12 mouse cellular contexts compared by ENCODE assay signal in genomic region chr4:100811057-100811695, GRCm38 (mm10). TPM values are rescaled to one million over a fixed set of nuclear protein-coding genes. Genes with fewer than 3 reads are reported as not detected.
DNase-seq lines count a peak whose midpoint lies in the region; ATAC-seq and TF ChIP-seq lines count a peak whose summit lies in the region.
"Had no signal": no experiment of that assay in that cellular context is flagged by ENCODE, and none has a peak within 500 bp of the region (broad histone marks: within the 10 kb centered on the region; RNA-seq: fewer than 3 reads in every experiment).

No protein-coding gene starts in this region.

- 0 out of 2 replicates have a peak overlapping the region, but pooled peaks have one; percentile 34 for H3K27ac ChIP-seq in kidney, embryonic 14.5 days (ENCODE audit: low read depth, low read length)
- no peak overlapping the region for H3K27ac ChIP-seq in stomach, embryonic 14.5 days (ENCODE audit: low read length)
- no peak overlapping the region for H3K27ac ChIP-seq in stomach, postnatal 0 days (replicated peaks)
- H3K27ac ChIP-seq in hindbrain, embryonic 15.5 days (replicated peaks): 0 out of 2 replicates have a peak overlapping the region, but pooled peaks have one; percentile 1
- H3K27ac ChIP-seq: embryonic facial prominence, embryonic 12.5 days; limb, embryonic 12.5 days had no signal

- 27% methylated on average over 5 of the region's 5 CpGs for WGBS in kidney, embryonic 14.5 days
- 27% methylated on average over 5 of the region's 5 CpGs for WGBS in stomach, embryonic 14.5 days
- 34% methylated on average over 5 of the region's 5 CpGs for WGBS in stomach, postnatal 0 days
- 18% methylated on average over 5 of the region's 5 CpGs for WGBS in hindbrain, embryonic 15.5 days

- H3K4me3 ChIP-seq in kidney, embryonic 14.5 days (ENCODE audit: low read length): no peak overlapping the region
- H3K4me3 ChIP-seq in stomach, embryonic 14.5 days (ENCODE audit: low read depth, low read length): no peak overlapping the region
- no peak overlapping the region for H3K4me3 ChIP-seq in stomach, postnatal 0 days (ENCODE audit: low read depth, low read length)
- H3K4me3 ChIP-seq in hindbrain, embryonic 15.5 days: no peak overlapping the region
- H3K4me3 ChIP-seq: embryonic facial prominence, embryonic 12.5 days; limb, embryonic 12.5 days had no signal

- no peak for TF ChIP-seq CTCF in stomach, postnatal 0 days (IDR thresholded peaks at IDR 0.05; ENCODE audit: low read depth)

- H3K36me3 ChIP-seq in kidney, embryonic 14.5 days (ENCODE audit: control insufficient read depth, insufficient read depth, low read length): no peaks in the 10 kb centered on the region
- H3K36me3 ChIP-seq in stomach, embryonic 14.5 days (ENCODE audit: control insufficient read depth, insufficient read depth, low read length): no peaks in the 10 kb centered on the region
- no peaks in the 10 kb centered on the region for H3K36me3 ChIP-seq in stomach, postnatal 0 days (ENCODE audit: control insufficient read depth, insufficient read depth, low read length)
- H3K36me3 ChIP-seq in hindbrain, embryonic 15.5 days: no peaks in the 10 kb centered on the region
- H3K36me3 ChIP-seq: embryonic facial prominence, embryonic 12.5 days; limb, embryonic 12.5 days had no signal

- H3K9me3 ChIP-seq in kidney, embryonic 14.5 days (ENCODE audit: control insufficient read depth, low read length): no peaks in the 10 kb centered on the region
- H3K9me3 ChIP-seq in stomach, embryonic 14.5 days (ENCODE audit: control insufficient read depth, low read depth, low read length): no peaks in the 10 kb centered on the region
- no peaks in the 10 kb centered on the region for H3K9me3 ChIP-seq in stomach, postnatal 0 days (ENCODE audit: control insufficient read depth, low read length)
- no peaks in the 10 kb centered on the region for H3K9me3 ChIP-seq in hindbrain, embryonic 15.5 days
- H3K9me3 ChIP-seq: embryonic facial prominence, embryonic 12.5 days; limb, embryonic 12.5 days had no signal

- no peak overlapping the region for H3K9ac ChIP-seq in kidney, embryonic 14.5 days (ENCODE audit: low read depth, low read length)
- no peak overlapping the region for H3K9ac ChIP-seq in stomach, embryonic 14.5 days (replicated peaks; ENCODE audit: low read depth, low read length)
- H3K9ac ChIP-seq in stomach, postnatal 0 days (ENCODE audit: low read length): no peak overlapping the region
- H3K9ac ChIP-seq in hindbrain, embryonic 15.5 days: no peak overlapping the region
- H3K9ac ChIP-seq: embryonic facial prominence, embryonic 12.5 days; limb, embryonic 12.5 days had no signal

- no peak overlapping the region for H3K4me2 ChIP-seq in kidney, embryonic 14.5 days (replicated peaks; ENCODE audit: low read depth, low read length)
- H3K4me2 ChIP-seq in stomach, embryonic 14.5 days (replicated peaks; ENCODE audit: low read depth, low read length): 0 out of 2 replicates have a peak overlapping the region, but pooled peaks have one; percentile 18
- no peak overlapping the region for H3K4me2 ChIP-seq in stomach, postnatal 0 days (replicated peaks; ENCODE audit: low read depth)
- H3K4me2 ChIP-seq in hindbrain, embryonic 15.5 days: peak overlapping the region; percentile 21; the same call in 1 of the 2 replicates
- H3K4me2 ChIP-seq: embryonic facial prominence, embryonic 12.5 days; limb, embryonic 12.5 days had no signal

- intact Hi-C loops in left cerebral cortex, postnatal 25 days (cut with DNase I): no loop called here

- no peak for DNase-seq in kidney, adult 8-10 months
- DNase-seq in stomach, postnatal 0 days (ENCODE audit: low spot score): no peak
- no peak for DNase-seq in left cerebral cortex, postnatal 25 days (ENCODE audit: low spot score in 2 of 2)
- DNase-seq in layer of hippocampus, adult 11-12 months (ENCODE audit: low spot score): no peak
- DNase-seq: right cerebral cortex, postnatal 4 days had no signal

- TF ChIP-seq EP300 in stomach, postnatal 0 days (optimal IDR thresholded peaks at IDR 0.05): no peak

- no peaks in the 10 kb centered on the region for H3K27me3 ChIP-seq in kidney, embryonic 14.5 days (ENCODE audit: control insufficient read depth, insufficient read depth, low read length)
- no peaks in the 10 kb centered on the region for H3K27me3 ChIP-seq in stomach, embryonic 14.5 days (ENCODE audit: control insufficient read depth, insufficient read depth, low read length)
- H3K27me3 ChIP-seq in stomach, postnatal 0 days (ENCODE audit: control insufficient read depth, insufficient read depth, low read length): no peaks in the 10 kb centered on the region
- no peaks in the 10 kb centered on the region for H3K27me3 ChIP-seq in hindbrain, embryonic 15.5 days
- H3K27me3 ChIP-seq: embryonic facial prominence, embryonic 12.5 days; limb, embryonic 12.5 days had no signal

- H3K4me1 ChIP-seq in kidney, embryonic 14.5 days (ENCODE audit: control insufficient read depth, insufficient read depth, low read length): peaks cover 21% of the 10 kb centered on the region
- H3K4me1 ChIP-seq in stomach, embryonic 14.5 days (ENCODE audit: control insufficient read depth, insufficient read depth, low read length): peaks cover 20% of the 10 kb centered on the region
- H3K4me1 ChIP-seq in stomach, postnatal 0 days (replicated peaks; ENCODE audit: control insufficient read depth, insufficient read depth): 0 out of 2 replicates have a peak, but pooled peaks cover 5% of the 10 kb centered on the region
- peaks cover 22% of the 10 kb centered on the region for H3K4me1 ChIP-seq in hindbrain, embryonic 15.5 days (replicated peaks)

- no peak for ATAC-seq in kidney, embryonic 14.5 days (ENCODE audit: low FRiP score, low TSS enrichment)
- no peak for ATAC-seq in stomach, embryonic 14.5 days (ENCODE audit: insufficient number of reproducible peaks, insufficient read depth, low FRiP score, low read depth)
- no peak for ATAC-seq in stomach, postnatal 0 days (ENCODE audit: low FRiP score, low TSS enrichment)
- ATAC-seq in hindbrain, embryonic 15.5 days (ENCODE audit: low FRiP score, low read depth): no peak
- ATAC-seq: activated CD4-positive, CD25-positive, alpha-beta regulatory T cell, adult 4 months had no signal

RNA-seq across cellular contexts. Expression of gene Cachd1, which starts 34.7 kb away (rescaled TPM):
- 18.7 and 25.0 TPM in 2 replicates for polyA plus RNA-seq in kidney, embryonic 14.5 days (2014; fragmentation: Nextera tagmentation; extraction: Ambion mirVana)
- polyA plus RNA-seq in stomach, embryonic 14.5 days (2014; fragmentation: Nextera tagmentation; extraction: Ambion mirVana): 17.9 and 19.5 TPM in 2 replicates
- polyA plus RNA-seq in stomach, postnatal 0 days (2015; fragmentation: Nextera tagmentation; extraction: Ambion mirVana): 6.4 and 7.0 TPM in 2 replicates
- polyA plus RNA-seq in hindbrain, embryonic 15.5 days (2015; fragmentation: Nextera tagmentation; extraction: Ambion mirVana): 21.9 and 24.8 TPM in 2 replicates
- 10 to 100 TPM; 14.1 to 16.0 TPM for total RNA-seq in left cerebral cortex, postnatal 25 days (2021)
- total RNA-seq: neutrophil, adult 5-6 weeks had no signal
- polyA plus RNA-seq: activated CD4-positive, CD25-positive, alpha-beta regulatory T cell, adult 4 months had no signal

Comparison
In these comparisons a context has a peak if more than half of its experiments do, and no peak if none do; other contexts are left out.
1. H3K4me2 ChIP-seq: peak in stomach, embryonic 14.5 days (single experiment) and hindbrain, embryonic 15.5 days (single experiment); none in kidney, embryonic 14.5 days (single experiment) and stomach, postnatal 0 days (single experiment).
2. H3K27ac ChIP-seq: peak in kidney, embryonic 14.5 days (single experiment) and hindbrain, embryonic 15.5 days (single experiment); none in stomach, embryonic 14.5 days (single experiment) and stomach, postnatal 0 days (single experiment).